Mouse (Mus musculus) neural tube, embryonic 10.5 days (tissue): ENCODE measurements at regions not wholly inside any gene's neighbourhood (a gene's known extent, or its start where the extent isn't known, plus 50 kb on each side); places are given as distances from the start of the nearest gene placed in this dataset.

ENCODE experiments used
- DNase-seq: peaks from one replicate; pipeline ENCODE4 v3.0.0-alpha.2; 2017; ENCODE audit warnings: low spot score; ENCODE audit errors: extremely low spot score

DNA sequence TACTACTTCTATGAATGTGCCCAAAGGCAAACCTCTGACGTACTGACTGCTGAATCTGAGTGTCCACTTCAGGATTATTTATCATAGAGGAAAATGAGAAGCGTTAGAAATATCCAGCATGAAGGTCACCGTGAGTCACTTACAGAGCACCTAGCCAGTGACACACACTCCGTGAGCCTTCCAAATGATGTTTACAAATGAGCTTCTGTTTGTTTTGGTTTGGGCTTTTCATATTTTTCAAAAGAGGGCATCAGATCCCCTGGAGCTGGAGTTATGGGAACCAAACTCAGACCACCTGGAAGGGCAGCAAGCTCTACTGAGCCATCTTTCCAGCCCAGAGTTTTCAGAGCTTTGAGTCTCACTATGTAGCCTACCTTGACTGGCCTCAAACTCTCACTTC lies 57.8 kb upstream of the Pias1 start:
- DNase-seq = no peak

DNA sequence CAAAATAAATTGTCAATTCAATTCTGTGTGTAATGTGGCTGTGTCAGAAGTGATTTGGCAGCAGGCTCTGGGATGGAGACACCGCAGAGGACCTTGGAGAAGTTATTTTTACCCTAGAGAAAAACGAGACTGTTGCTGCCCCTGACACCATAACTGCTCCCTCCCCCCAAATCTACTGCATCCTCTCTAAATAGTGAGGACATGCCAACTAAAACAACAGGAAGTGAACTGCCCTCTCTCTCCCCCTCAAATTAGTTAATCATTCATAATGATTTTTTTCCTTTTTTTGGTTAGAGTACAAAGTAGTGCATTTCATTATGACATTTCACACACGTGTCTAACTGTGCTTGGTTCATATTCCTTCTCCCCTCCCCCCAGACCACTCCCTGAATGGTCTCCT lies 55.6 kb upstream of the Pias1 start:
- no peak for DNase-seq

DNA sequence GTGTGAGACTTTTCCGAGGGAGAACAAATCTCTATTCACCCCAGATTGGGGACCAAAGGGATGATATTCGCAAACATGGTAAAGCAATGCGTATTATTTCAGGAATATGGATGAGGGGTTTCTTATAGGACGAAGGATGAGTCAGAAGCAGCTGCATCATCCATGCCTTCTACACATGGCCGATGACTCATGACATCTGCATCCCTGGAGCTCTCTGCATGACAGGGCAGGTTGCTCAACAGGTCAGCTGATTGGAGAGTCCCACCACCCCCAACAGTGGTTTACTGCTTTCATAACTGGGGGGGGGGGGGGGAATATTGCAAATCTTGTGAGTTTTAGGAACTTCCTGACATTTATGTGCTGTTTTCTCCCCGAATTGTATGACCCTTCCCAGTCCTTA lies 50.3 kb upstream of the Pias1 start:
- no peak for DNase-seq
